Mouse (Mus musculus): ENCODE data around the gene Rad54l. TPM values are rescaled to one million over a fixed set of nuclear protein-coding genes. Genes with fewer than 3 reads are reported as not detected.

Rad54l gene
- polyA plus RNA-seq, 1 experiment from 2014 or later = 10.5 TPM

- ATAC-seq (ENCODE audit: low FRiP score, low TSS enrichment) = no peak
- H3K27me3 ChIP-seq (ENCODE audit: control insufficient read depth, insufficient read depth, low read length) = no peaks in the 10 kb centered on the region
- H3K36me3 ChIP-seq (ENCODE audit: control insufficient read depth, insufficient read depth, low read length) = peaks cover 15% of the 10 kb centered on the region
- H3K4me2 ChIP-seq (ENCODE audit: low read length) = no peak overlapping the region
- H3K4me1 ChIP-seq (ENCODE audit: control insufficient read depth, insufficient read depth, low read length) = peaks cover 5% of the 10 kb centered on the region; the same call in 1 of the 2 replicates
- DNase-seq = no peak
- H3K9me3 ChIP-seq (ENCODE audit: control insufficient read depth, low read length) = no peaks in the 10 kb centered on the region
- no peak overlapping the region for H3K9ac ChIP-seq (replicated peaks; ENCODE audit: low read length)
- H3K4me3 ChIP-seq (replicated peaks; ENCODE audit: low read depth, low read length) = no peak overlapping the region
- no peak overlapping the region for H3K27ac ChIP-seq (replicated peaks; ENCODE audit: low read depth, low read length)
- 98% methylated on average over 1 of the region's 1 CpGs for WGBS
Observed at GRCm38 (mm10) chr4:116047681-116048080, 75.8 kb downstream of the Rad54l start.

- Histone ChIP-seq H3K27me3 (ENCODE audit: control insufficient read depth, insufficient read depth, low read length) (no peaks in the 10 kb centered on the region), H3K4me2 (ENCODE audit: low read length) (no peak overlapping the region), H3K36me3 (ENCODE audit: control insufficient read depth, insufficient read depth, low read length) (peaks cover 15% of the 10 kb centered on the region), H3K9me3 (ENCODE audit: control insufficient read depth, low read length) (no peaks in the 10 kb centered on the region), H3K27ac (replicated peaks; ENCODE audit: low read depth, low read length) (no peak overlapping the region), H3K4me3 (replicated peaks; ENCODE audit: low read depth, low read length) (no peak overlapping the region), H3K9ac (replicated peaks; ENCODE audit: low read length) (no peak overlapping the region), H3K4me1 (ENCODE audit: control insufficient read depth, insufficient read depth, low read length) (no peaks in the 10 kb centered on the region)
- no peak for ATAC-seq (ENCODE audit: low FRiP score, low TSS enrichment)
- no peak for DNase-seq
- 94% methylated on average over 2 of the region's 2 CpGs for WGBS
Observed at GRCm38 (mm10) chr4:116046604-116047003, 76.9 kb downstream of the Rad54l start.

Other genes with a start within 250 kb of the Rad54l start
- gene Kncn, start 239.3 kb downstream of the Rad54l start, polyA plus RNA-seq (2014; fragmentation: Nextera tagmentation; extraction: Ambion mirVana) = 0.15 and 0.24 TPM in 2 replicates
- not detected in 2 replicates for gene 6430628N08Rik, start 233.0 kb downstream of the Rad54l start, polyA plus RNA-seq (2014; fragmentation: Nextera tagmentation; extraction: Ambion mirVana)
- gene Dmbx1, start 183.8 kb downstream of the Rad54l start, polyA plus RNA-seq (2014; fragmentation: Nextera tagmentation; extraction: Ambion mirVana) = 8.2 and 8.5 TPM in 2 replicates
- 15.5 and 17.5 TPM in 2 replicates for gene Faah, start 105.8 kb downstream of the Rad54l start, polyA plus RNA-seq (2014; fragmentation: Nextera tagmentation; extraction: Ambion mirVana)
- 11.5 and 13.6 TPM in 2 replicates for gene Nsun4, start 69.8 kb downstream of the Rad54l start, polyA plus RNA-seq (2014; fragmentation: Nextera tagmentation; extraction: Ambion mirVana)
- gene Uqcrh, start 48.6 kb downstream of the Rad54l start, polyA plus RNA-seq (2014; fragmentation: Nextera tagmentation; extraction: Ambion mirVana) = 405 and 483 TPM in 2 replicates
- 72.6 and 75.2 TPM in 2 replicates for gene Lrrc41, start 48.4 kb downstream of the Rad54l start, polyA plus RNA-seq (2014; fragmentation: Nextera tagmentation; extraction: Ambion mirVana)
- 55.0 and 66.4 TPM in 2 replicates for gene Pomgnt1, start 150 bp upstream of the Rad54l start, polyA plus RNA-seq (2014; fragmentation: Nextera tagmentation; extraction: Ambion mirVana)
- 1.3 and 1.8 TPM in 2 replicates for gene Lurap1, start 27.6 kb upstream of the Rad54l start, polyA plus RNA-seq (2014; fragmentation: Nextera tagmentation; extraction: Ambion mirVana)
- 0.11 and 0.18 TPM in 2 replicates for gene Tspan1, start 43.9 kb upstream of the Rad54l start, polyA plus RNA-seq (2014; fragmentation: Nextera tagmentation; extraction: Ambion mirVana)
- not detected in 2 replicates for gene 1700042G07Rik, start 49.7 kb upstream of the Rad54l start, polyA plus RNA-seq (2014; fragmentation: Nextera tagmentation; extraction: Ambion mirVana)
- not detected in 2 replicates for gene Gm49337, start 49.7 kb upstream of the Rad54l start, polyA plus RNA-seq (2014; fragmentation: Nextera tagmentation; extraction: Ambion mirVana)
- gene Pik3r3, start 97.9 kb upstream of the Rad54l start, polyA plus RNA-seq (2014; fragmentation: Nextera tagmentation; extraction: Ambion mirVana) = 86.4 and 115 TPM in 2 replicates

Measured in midbrain, embryonic 14.5 days (tissue).